Mouse (Mus musculus) c-Kit-positive CD71-negative TER-119-negative erythroid progenitor cells, embryonic 14.5 days (primary cell): ENCODE results near the gene Retsat.
A peak's percentile ranks its signal among the peaks of the same experiment; 100 is the strongest.

ENCODE experiments used
- DNase-seq: peaks from one replicate; pipeline ENCODE4 v3.0.0-alpha.2; 2013; ENCODE audit warnings: low read depth

The Retsat gene

GRCm38 (mm10) chr6:72623661-72624402, 25.6 kb downstream of the Retsat start:
- DNase-seq, result no peak

GRCm38 (mm10) chr6:72626391-72626790, 28.1 kb downstream of the Retsat start:
- no peak for DNase-seq

GRCm38 (mm10) chr6:72627276-72627675, 29.0 kb downstream of the Retsat start:
- DNase-seq, result no peak

GRCm38 (mm10) chr6:72630370-72630769, 32.1 kb downstream of the Retsat start:
- DNase-seq, result no peak

GRCm38 (mm10) chr6:72630961-72631360, 32.7 kb downstream of the Retsat start:
- DNase-seq, result no peak

- no peak for DNase-seq
These were observed 33.4 kb downstream of the Retsat start for GRCm38 (mm10) chr6:72631700-72632099.

GRCm38 (mm10) chr6:72634311-72634710, 36.0 kb downstream of the Retsat start:
- DNase-seq, result no peak

- DNase-seq, result peak; percentile 55
These were observed 37.6 kb downstream of the Retsat start for GRCm38 (mm10) chr6:72635760-72636431.

- DNase-seq, result no peak
These were observed 38.7 kb downstream of the Retsat start for GRCm38 (mm10) chr6:72636940-72637339.

- no peak for DNase-seq
These were observed 43.1 kb downstream of the Retsat start for GRCm38 (mm10) chr6:72641218-72641954.

- DNase-seq, result no peak
These were observed 46.3 kb downstream of the Retsat start for GRCm38 (mm10) chr6:72644576-72644975.

- DNase-seq, result no peak
These were observed 47.1 kb downstream of the Retsat start for GRCm38 (mm10) chr6:72645364-72645763.

- DNase-seq, result peak; percentile 46
These were observed 49.1 kb downstream of the Retsat start for GRCm38 (mm10) chr6:72647383-72647820.

- no peak for DNase-seq
These were observed 49.8 kb downstream of the Retsat start for GRCm38 (mm10) chr6:72648002-72648595.

GRCm38 (mm10) chr6:72650338-72650851, 52.1 kb downstream of the Retsat start:
- DNase-seq, result no peak

- no peak for DNase-seq
These were observed 55.1 kb downstream of the Retsat start for GRCm38 (mm10) chr6:72653419-72653818.

- DNase-seq, result no peak
These were observed 56.1 kb downstream of the Retsat start for GRCm38 (mm10) chr6:72654355-72654754.

- no peak for DNase-seq
These were observed 57.2 kb downstream of the Retsat start for GRCm38 (mm10) chr6:72655309-72656052.

- DNase-seq, result no peak
These were observed 57.8 kb downstream of the Retsat start for GRCm38 (mm10) chr6:72656053-72656442.

- DNase-seq, result peak; percentile 39
These were observed 59.7 kb downstream of the Retsat start for GRCm38 (mm10) chr6:72658006-72658405.
